Mouse (Mus musculus) retina, embryonic 14.5 days (tissue): Measurements from ENCODE around the gene Entpd4b.
"Not testable (repeated sequence)": the region's sequence is repeated elsewhere in the genome, so short reads cannot be mapped to it uniquely, and the experiment has no call there.

ENCODE experiments used
- DNase-seq: peaks from one replicate; pipeline ENCODE4 v3.0.0-alpha.2; 2015; ENCODE audit warnings: low spot score

Entpd4b gene

DNA sequence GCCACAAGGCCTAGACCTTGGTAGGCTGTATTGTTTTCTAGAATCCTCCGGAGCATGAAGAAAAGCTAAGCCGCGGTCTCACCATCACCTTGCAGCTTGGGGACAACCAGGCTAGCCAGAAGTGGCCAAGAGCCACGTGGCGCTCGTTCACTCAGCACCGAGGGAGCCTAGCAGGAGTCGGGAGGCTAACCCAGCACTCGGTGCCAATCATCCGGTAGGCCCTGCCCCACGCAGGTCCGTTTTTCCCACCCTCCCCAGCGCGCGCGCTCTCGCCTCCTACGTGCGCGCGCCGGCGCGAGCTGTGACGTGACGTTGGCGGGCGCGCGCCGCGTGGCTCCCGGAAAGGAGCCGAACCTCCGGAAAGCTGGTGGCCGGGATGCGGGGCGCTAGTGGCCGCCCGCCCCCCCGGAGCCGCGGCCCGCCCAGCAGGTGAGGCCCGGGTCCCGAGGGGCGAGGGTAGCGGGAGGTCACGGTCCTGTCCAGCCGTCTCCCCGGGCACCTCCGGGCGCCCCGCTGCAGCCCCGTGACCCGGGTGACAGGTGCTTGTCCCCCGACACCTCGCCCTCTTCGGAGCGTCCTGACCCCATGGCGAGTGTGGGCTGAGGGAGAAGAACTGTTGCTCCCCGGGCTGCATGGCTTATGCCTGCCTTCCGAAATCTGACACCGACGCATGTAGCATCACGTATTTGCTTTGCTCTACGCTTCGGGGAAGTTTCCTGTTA lies at the start of gene Entpd4b:
Gene Entpd4b (plus strand): TSS at position 315 of the 722 bp plus-strand sequence.
- not testable (repeated sequence) for DNase-seq

- not testable (repeated sequence) for DNase-seq
Observed at GRCm38 (mm10) chr14:69507000-69507399, 48.2 kb upstream of the Entpd4b start.

DNA sequence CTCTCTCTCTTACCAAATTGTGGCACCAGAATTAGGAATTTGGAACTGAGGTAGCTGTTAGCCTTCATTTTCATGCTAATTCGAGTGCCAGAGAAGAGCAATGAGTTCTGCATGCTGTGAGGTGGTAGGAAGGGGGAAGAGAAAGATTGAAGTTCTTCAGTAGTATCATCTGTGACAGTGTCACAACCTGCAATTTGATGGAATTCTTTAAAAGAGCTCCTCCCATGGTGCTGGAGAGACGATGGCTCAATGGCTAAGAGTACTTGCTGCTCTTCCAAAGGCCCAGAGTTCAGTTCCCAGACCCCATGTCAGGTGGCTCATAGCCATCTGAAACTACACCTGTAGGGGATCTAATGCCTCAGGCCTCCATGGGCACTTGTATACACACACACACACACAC lies 42.8 kb upstream of the Entpd4b start, which contains the start of gene Gm27179:
Gene Gm27179 (minus strand): TSS at position 101 of the 400 bp plus-strand sequence.
- DNase-seq, result not testable (repeated sequence)

GRCm38 (mm10) chr14:69520810-69521209 lies 34.4 kb upstream of the Entpd4b start:
- not testable (repeated sequence) for DNase-seq

- not testable (repeated sequence) for DNase-seq
Observed at GRCm38 (mm10) chr14:69523001-69523400, 32.2 kb upstream of the Entpd4b start.

DNA sequence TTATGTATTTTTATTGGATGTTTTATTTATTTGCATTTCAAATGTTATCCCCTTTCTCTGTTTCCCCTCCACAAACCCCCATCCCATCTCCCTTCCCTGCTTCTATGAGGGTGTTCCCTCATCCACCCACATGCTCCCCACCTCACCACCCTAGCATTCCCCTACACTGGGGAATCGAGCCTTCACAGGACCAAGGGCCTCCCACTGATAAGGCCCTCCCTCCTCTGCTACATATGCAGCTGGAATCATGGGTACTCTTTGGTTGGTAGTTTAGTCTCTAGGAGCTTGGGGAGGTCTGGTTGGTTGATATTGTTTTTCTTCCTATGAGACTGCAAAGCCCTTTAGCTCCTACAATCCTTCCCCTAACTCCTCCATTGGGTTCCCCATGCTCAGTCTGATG lies 29.0 kb upstream of the Entpd4b start:
- DNase-seq, result not testable (repeated sequence)

- DNase-seq, result not testable (repeated sequence)
Observed at GRCm38 (mm10) chr14:69536539-69536938, 18.7 kb upstream of the Entpd4b start.

GRCm38 (mm10) chr14:69540113-69540512 lies 15.1 kb upstream of the Entpd4b start:
- DNase-seq, result not testable (repeated sequence)

GRCm38 (mm10) chr14:69542695-69543094 lies 12.5 kb upstream of the Entpd4b start:
- not testable (repeated sequence) for DNase-seq

GRCm38 (mm10) chr14:69544033-69544432 lies 11.2 kb upstream of the Entpd4b start:
- DNase-seq, result not testable (repeated sequence)

- DNase-seq, result not testable (repeated sequence)
Observed at GRCm38 (mm10) chr14:69545052-69545451, 10.2 kb upstream of the Entpd4b start.

- not testable (repeated sequence) for DNase-seq
Observed at GRCm38 (mm10) chr14:69547310-69547709, 7.9 kb upstream of the Entpd4b start.

- DNase-seq, result not testable (repeated sequence)
Observed at GRCm38 (mm10) chr14:69556820-69557219, 1.6 kb downstream of the Entpd4b start.

- not testable (repeated sequence) for DNase-seq
Observed at GRCm38 (mm10) chr14:69557550-69557949, 2.3 kb downstream of the Entpd4b start.
